Mouse (Mus musculus) embryonic fibroblast, embryonic 13.5 days (primary cell): ENCODE results near the gene Nrip2.

Experiments used
- CTCF ChIP-seq: IDR thresholded peaks from 2 replicates; pipeline ENCODE4 v1.5.1; 2011; ENCODE audit warnings: mild to moderate bottlenecking, control low read depth, low read length, moderate library complexity, borderline replicate concordance; ENCODE audit not compliant: insufficient read depth
- POLR2A ChIP-seq: IDR thresholded peaks from 2 replicates; pipeline ENCODE4 v1.6.1; 2011; ENCODE audit warnings: low read depth, mild to moderate bottlenecking, control low read depth, low read length, moderate library complexity

GRCm38 (mm10) chr6:128421480-128421879 lies 22.4 kb downstream of the Nrip2 start:
- TF ChIP-seq CTCF (no peak), POLR2A (no peak)
